Mouse (Mus musculus) ovary, adult 10 weeks (tissue): ENCODE data around the gene Pnliprp2. TPM values are rescaled to one million over a fixed set of nuclear protein-coding genes. Genes with fewer than 3 reads are reported as not detected.

Experiments used
- polyA plus RNA-seq: library from polyadenylated mRNA; stranded (reverse); fragments of 350-450 nt; fragmentation: Illumina TruSeq; extraction: RNeasy Lipid Tissue Mini Kit (QIAGEN cat#74804); gene quantifications from one replicate; pipeline ENCODE4 v1.2.3, GENCODE M21; 2014

Gene Pnliprp2
- not detected for polyA plus RNA-seq

GRCm38 (mm10) chr19:58759423-58759822, at the start of gene Pnliprp2:
TSS of gene Pnliprp2 (plus strand) at chr19:58759719.

GRCm38 (mm10) chr19:58728445-58729031, 31.0 kb upstream of the Pnliprp2 start, which contains the start of gene Pnliprp1:
TSS of gene Pnliprp1 (plus strand) at chr19:58728887.

GRCm38 (mm10) chr19:58794284-58794683, 34.8 kb downstream of the Pnliprp2 start, which contains the start of gene 1700019N19Rik:
TSS of gene 1700019N19Rik (minus strand) at chr19:58794461.

Other genes with a start within 250 kb of the Pnliprp2 start
- 1.8 TPM for gene Ccdc172, start 247.7 kb upstream of the Pnliprp2 start, polyA plus RNA-seq
- gene Pnlip, start 107.2 kb upstream of the Pnliprp2 start, polyA plus RNA-seq = 0.74 TPM
- gene Pnliprp1, start 30.8 kb upstream of the Pnliprp2 start, polyA plus RNA-seq = not detected
- gene 1700019N19Rik, start 34.7 kb downstream of the Pnliprp2 start, polyA plus RNA-seq = not detected
- gene Eno4, start 183.7 kb downstream of the Pnliprp2 start, polyA plus RNA-seq = 1.5 TPM
- 35.0 TPM for gene Hspa12a, start 183.9 kb downstream of the Pnliprp2 start, polyA plus RNA-seq